Mouse (Mus musculus) megakaryocyte, embryonic 14.5 days (primary cell): ENCODE measurements around the gene Ctsf.

Experiments
- FLI1 ChIP-seq: IDR thresholded peaks from 2 replicates; pipeline ENCODE4 v1.6.1; 2012; ENCODE audit warnings: low read length, inconsistent platforms, mixed read lengths
- GATA1 ChIP-seq: IDR thresholded peaks from 3 replicates; pipeline ENCODE4 v1.6.1; 2012; ENCODE audit warnings: mixed read lengths, low read length, inconsistent platforms, borderline replicate concordance

GRCm38 (mm10) chr19:4817182-4817835 lies 37.6 kb upstream of the Ctsf start:
- TF ChIP-seq GATA1 (no peak), FLI1 (no peak)
